Mouse (Mus musculus) megakaryocyte, embryonic 14.5 days (primary cell): ENCODE data around the gene Hecw1.

ENCODE experiments used
- FLI1 ChIP-seq: IDR thresholded peaks from 2 replicates; pipeline ENCODE4 v1.6.1; 2012; ENCODE audit warnings: low read length, inconsistent platforms, mixed read lengths
- GATA1 ChIP-seq: IDR thresholded peaks from 3 replicates; pipeline ENCODE4 v1.6.1; 2012; ENCODE audit warnings: mixed read lengths, low read length, inconsistent platforms, borderline replicate concordance

- no peak for TF ChIP-seq GATA1
- TF ChIP-seq FLI1: no peak
These were observed 62.0 kb downstream of the Hecw1 start for GRCm38 (mm10) chr13:14461036-14461435.
